Mouse (Mus musculus) intestine, postnatal 0 days (tissue): ENCODE results near the gene AI413582. TPM values are rescaled to one million over a fixed set of nuclear protein-coding genes. Genes with fewer than 3 reads are reported as not detected.

Source experiments
- ATAC-seq: fragments of 200-750 bp; cut with Nextera tagmentation; 2 replicates; pipeline ENCODE4 v1.8.0; 2017; ENCODE audit warnings: mild to moderate bottlenecking, moderate TSS enrichment, moderate library complexity
- H3K27ac ChIP-seq: fragments of 300-500 bp; sonication (generic); 2 replicates; pipeline ENCODE4 v1.5.1; 2014; ENCODE audit warnings: mild to moderate bottlenecking, low read depth, low read length, moderate library complexity
- H3K27me3 ChIP-seq: fragments of 300-500 bp; sonication (generic); replicated peaks from 2 replicates; pipeline ENCODE4 v1.6.1; 2014; ENCODE audit warnings: low read length, mixed read lengths; ENCODE audit not compliant: control insufficient read depth, insufficient read depth
- H3K36me3 ChIP-seq: fragments of 300-500 bp; sonication (generic); 2 replicates; pipeline ENCODE4 v1.6.1; 2014; ENCODE audit warnings: mild to moderate bottlenecking, moderate library complexity; ENCODE audit not compliant: control insufficient read depth, insufficient read depth
- H3K4me1 ChIP-seq: fragments of 300-500 bp; sonication (generic); replicated peaks from 2 replicates; pipeline ENCODE4 v1.6.1; 2014; ENCODE audit warnings: antibody characterized with exemption, low read length, mixed read lengths; ENCODE audit not compliant: control insufficient read depth, insufficient read depth
- H3K4me2 ChIP-seq: fragments of 300-500 bp; sonication (generic); replicated peaks from 2 replicates; pipeline ENCODE4 v1.6.1; 2014; ENCODE audit warnings: low read depth, mild to moderate bottlenecking, moderate library complexity
- H3K4me3 ChIP-seq: fragments of 300-500 bp; sonication (generic); 2 replicates; pipeline ENCODE4 v1.5.1; 2014; ENCODE audit warnings: low read depth, low read length
- H3K9ac ChIP-seq: fragments of 300-500 bp; sonication (generic); 2 replicates; pipeline ENCODE4 v1.6.1; 2014; ENCODE audit warnings: mild to moderate bottlenecking, low read depth, low read length
- H3K9me3 ChIP-seq: fragments of 300-500 bp; sonication (generic); 2 replicates; pipeline ENCODE4 v1.6.1; 2016; ENCODE audit warnings: mixed run types; ENCODE audit not compliant: control insufficient read depth
- CTCF ChIP-seq: sonication (generic); IDR thresholded peaks from 2 replicates; pipeline ENCODE4 v1.5.1; 2016; ENCODE audit warnings: low read depth, mild to moderate bottlenecking, control low read depth, antibody characterized with exemption, moderate library complexity
- WGBS: fragments of 180-500 bp; shearing (Covaris S2); extraction: QIAGEN DNeasy Blood & Tissue Kit; methylation state at CpG from one replicate; pipeline ENCODE4 v1.1.7; 2014; 5-methylcytosine and 5-hydroxymethylcytosine counted together
- polyA plus RNA-seq: library from polyadenylated mRNA; unstranded; fragments of >200 nt; fragmentation: Nextera tagmentation; extraction: Ambion mirVana; gene quantifications from 2 replicates; pipeline ENCODE4 v1.2.1, GENCODE M21; 2015

The AI413582 gene
- polyA plus RNA-seq, 1 experiment from 2014 or later = 83.0 TPM

DNA sequence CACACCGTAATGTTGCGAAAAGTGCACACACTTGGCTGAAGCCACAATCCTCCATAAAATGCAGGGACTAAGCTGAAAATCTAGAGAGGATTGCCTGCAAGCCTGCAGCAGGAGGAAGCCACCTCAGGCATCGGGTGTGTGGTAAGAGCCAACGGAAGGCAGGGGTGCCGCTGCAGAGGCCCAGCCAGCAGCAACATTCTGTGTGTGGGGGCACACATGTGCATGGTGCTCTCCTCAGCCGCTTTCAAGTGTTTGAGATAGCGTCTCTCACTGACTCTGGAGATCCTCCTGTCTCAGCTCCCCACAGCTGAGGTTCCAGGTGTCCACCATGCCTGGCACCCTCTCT, 27.0 kb upstream of the AI413582 start:
- Histone ChIP-seq H3K9ac (no peak overlapping the region), H3K27ac (no peak overlapping the region), H3K9me3 (no peaks in the 10 kb centered on the region), H3K36me3 (peaks cover 44% of the 10 kb centered on the region), H3K4me3 (no peak overlapping the region), H3K4me1 (no peaks in the 10 kb centered on the region), H3K27me3 (no peaks in the 10 kb centered on the region), H3K4me2 (no peak overlapping the region)
- 99% methylated on average over 7 of the region's 7 CpGs for WGBS
- no peak for TF ChIP-seq CTCF
- no peak for ATAC-seq

DNA sequence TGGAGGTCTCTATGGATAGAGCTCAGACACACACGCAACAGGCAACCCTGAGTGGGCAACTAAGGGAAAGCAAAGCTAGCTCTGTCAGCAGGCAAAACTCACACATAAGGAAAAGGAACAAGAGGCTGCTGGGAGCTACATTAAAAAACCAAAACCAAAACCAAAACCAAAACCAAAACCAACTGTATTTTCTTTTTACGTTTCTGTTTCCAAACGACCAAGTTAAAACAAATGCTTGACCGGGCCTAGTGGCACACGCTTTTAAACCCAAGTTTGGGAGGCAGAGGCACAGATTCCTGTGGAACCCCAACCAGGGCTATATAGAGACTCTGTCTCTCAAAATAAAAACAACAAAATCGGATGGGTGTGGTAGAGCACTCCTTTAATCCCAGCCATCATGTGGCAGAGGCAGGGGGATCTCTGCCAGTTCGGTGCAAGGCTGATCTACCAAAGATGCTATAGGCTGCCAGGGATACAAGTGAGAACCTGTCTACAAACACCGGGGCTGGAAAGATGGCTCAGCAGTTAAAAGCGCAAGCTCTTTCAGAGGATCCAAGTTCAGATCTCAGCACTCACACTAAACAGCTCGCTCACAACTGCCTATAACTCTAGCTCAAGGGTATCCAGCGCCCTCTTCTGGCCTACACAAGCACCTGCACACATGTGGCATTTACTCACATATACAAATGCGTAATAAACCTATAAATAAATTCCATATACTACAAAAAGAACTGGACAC, 26.4 kb upstream of the AI413582 start:
- Histone ChIP-seq H3K4me3 (no peak overlapping the region), H3K36me3 (peaks cover 42% of the 10 kb centered on the region), H3K4me1 (no peaks in the 10 kb centered on the region), H3K9me3 (no peaks in the 10 kb centered on the region), H3K27ac (no peak overlapping the region), H3K4me2 (no peak overlapping the region), H3K9ac (no peak overlapping the region), H3K27me3 (no peaks in the 10 kb centered on the region)
- no peak for ATAC-seq
- peak; percentile 55 for TF ChIP-seq CTCF
- 82% methylated on average over 12 of the region's 12 CpGs for WGBS

DNA sequence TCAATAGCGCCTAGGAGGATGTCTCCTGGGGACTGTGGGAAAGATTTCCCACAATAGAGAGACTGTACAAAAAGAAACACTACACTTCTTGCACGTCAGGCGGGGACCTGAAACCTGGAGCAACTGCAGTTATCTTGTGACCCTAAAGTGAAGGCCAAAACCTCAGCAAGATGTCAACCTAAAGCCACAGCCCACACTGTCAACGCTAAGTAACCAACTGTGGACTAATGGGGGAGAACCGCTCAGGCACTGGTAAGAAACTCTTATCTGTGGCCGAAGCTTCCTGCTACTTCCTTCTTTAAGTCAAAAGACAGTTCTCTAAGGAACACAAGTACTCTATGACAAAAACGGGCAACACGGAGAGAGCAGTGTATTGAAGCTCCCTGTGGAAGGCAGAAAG, 22.7 kb upstream of the AI413582 start:
- Histone ChIP-seq H3K27me3 (no peaks in the 10 kb centered on the region), H3K4me3 (no peak overlapping the region), H3K36me3 (peaks cover 16% of the 10 kb centered on the region; the same call in 1 of the 2 replicates), H3K27ac (no peak overlapping the region), H3K9me3 (no peaks in the 10 kb centered on the region), H3K9ac (no peak overlapping the region), H3K4me2 (no peak overlapping the region), H3K4me1 (no peaks in the 10 kb centered on the region)
- TF ChIP-seq CTCF = no peak
- no peak for ATAC-seq
- 73% methylated on average over 8 of the region's 8 CpGs for WGBS

DNA sequence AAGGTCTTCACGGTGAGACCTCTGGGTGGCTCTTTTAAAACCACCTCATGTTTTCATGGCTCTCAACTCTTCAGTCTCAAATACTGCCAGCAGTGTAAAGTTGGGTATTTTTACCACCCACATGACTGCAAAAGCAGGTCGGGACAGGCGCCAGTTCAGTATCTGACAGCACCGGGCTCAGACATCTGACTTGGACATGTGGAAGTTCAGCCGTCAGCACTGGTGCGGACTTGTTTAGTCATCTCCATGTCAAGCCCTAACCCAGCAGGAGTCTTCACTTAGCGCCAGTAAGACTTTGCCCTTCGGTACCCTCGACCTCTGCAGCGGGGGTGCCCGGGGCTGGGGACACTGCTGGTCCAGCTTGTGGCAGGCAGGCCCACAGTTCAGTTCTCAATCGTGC, 21.7 kb upstream of the AI413582 start:
- H3K4me1 ChIP-seq = no peaks in the 10 kb centered on the region
- no peak overlapping the region for H3K27ac ChIP-seq
- no peaks in the 10 kb centered on the region for H3K9me3 ChIP-seq
- 0 out of 2 replicates have a peak, but pooled peaks have one; percentile 7 for ATAC-seq
- H3K27me3 ChIP-seq = no peaks in the 10 kb centered on the region
- 77% methylated on average over 12 of the region's 12 CpGs for WGBS
- no peak overlapping the region for H3K9ac ChIP-seq
- no peak for TF ChIP-seq CTCF
- peaks cover 21% of the 10 kb centered on the region; the same call in 1 of the 2 replicates for H3K36me3 ChIP-seq
- no peak overlapping the region for H3K4me2 ChIP-seq
- H3K4me3 ChIP-seq = no peak overlapping the region

DNA sequence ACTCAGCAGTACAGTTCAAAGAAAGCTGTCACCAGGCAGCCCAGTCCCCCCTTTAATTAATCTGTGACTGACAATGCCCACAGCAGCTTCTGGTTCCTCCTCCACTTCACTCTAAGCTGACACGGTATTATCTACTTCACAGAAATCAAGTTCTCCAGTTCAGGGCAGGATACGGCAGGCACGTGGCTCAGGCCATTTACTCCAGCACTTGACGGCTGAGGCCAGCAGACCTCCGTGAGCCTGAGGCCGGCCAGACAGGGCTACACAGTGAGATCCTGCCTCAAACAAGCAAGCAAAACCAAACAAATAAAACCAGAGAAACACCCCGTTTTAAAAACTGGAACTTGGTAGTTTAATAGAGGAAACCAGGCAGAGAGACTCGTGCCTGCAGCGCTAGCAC, 21.1 kb upstream of the AI413582 start:
- Histone ChIP-seq H3K9ac (no peak overlapping the region), H3K9me3 (no peaks in the 10 kb centered on the region), H3K4me2 (no peak overlapping the region), H3K36me3 (peaks cover 27% of the 10 kb centered on the region; the same call in 1 of the 2 replicates), H3K27me3 (no peaks in the 10 kb centered on the region), H3K4me3 (no peak overlapping the region), H3K27ac (no peak overlapping the region), H3K4me1 (no peaks in the 10 kb centered on the region)
- WGBS = 53% methylated on average over 9 of the region's 9 CpGs
- no peak for ATAC-seq
- no peak for TF ChIP-seq CTCF

DNA sequence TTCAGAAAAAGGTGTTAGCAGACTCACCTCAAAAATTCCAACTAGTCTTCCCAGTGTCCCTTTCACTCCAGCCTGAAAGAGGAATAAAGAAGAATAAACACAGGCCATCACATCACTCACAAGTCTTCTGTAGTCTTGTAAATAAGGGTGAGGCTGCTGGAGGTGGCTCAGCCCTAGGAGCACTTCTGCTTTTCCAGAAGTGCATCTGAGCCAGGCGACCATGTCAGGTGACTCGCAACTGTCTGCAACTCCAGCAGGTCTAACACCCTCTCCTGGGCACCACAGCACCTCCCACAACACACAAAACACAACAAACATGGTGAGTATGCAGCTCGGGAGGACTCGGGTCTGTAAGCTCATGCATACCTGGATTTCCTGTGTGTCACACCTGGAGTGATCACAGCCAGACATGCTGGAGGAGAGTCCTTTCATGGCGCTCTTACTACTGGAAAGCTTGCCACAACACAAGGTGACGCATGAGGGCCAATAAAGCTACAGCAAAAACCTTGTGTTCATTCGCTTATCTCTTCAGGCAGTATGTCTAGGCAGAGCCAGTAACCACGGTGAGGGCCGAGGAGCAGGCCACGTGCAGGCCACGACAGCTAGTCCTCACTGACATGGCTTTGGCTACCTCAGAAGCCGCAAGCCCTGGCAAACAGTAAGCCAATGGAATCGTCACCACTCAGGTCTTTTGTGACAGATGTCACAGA, 17.8 kb upstream of the AI413582 start:
- Histone ChIP-seq H3K9me3 (no peaks in the 10 kb centered on the region), H3K4me3 (no peak overlapping the region), H3K27ac (no peak overlapping the region; the same call in 1 of the 2 replicates), H3K4me1 (no peaks in the 10 kb centered on the region), H3K27me3 (no peaks in the 10 kb centered on the region), H3K9ac (no peak overlapping the region), H3K36me3 (peaks cover 42% of the 10 kb centered on the region), H3K4me2 (no peak overlapping the region)
- no peak for TF ChIP-seq CTCF
- 80% methylated on average over 13 of the region's 13 CpGs for WGBS
- no peak for ATAC-seq
